Mouse (Mus musculus): Measurements from ENCODE around the gene Tuba3b.

Tuba3b gene

GRCm38 (mm10) chr6:145615666-145616210, at the start of gene Tuba3b:
Gene Tuba3b, plus strand, starts transcription at chr6:145615757.
- 97% methylated on average over 31 of the region's 31 CpGs for WGBS

DNA sequence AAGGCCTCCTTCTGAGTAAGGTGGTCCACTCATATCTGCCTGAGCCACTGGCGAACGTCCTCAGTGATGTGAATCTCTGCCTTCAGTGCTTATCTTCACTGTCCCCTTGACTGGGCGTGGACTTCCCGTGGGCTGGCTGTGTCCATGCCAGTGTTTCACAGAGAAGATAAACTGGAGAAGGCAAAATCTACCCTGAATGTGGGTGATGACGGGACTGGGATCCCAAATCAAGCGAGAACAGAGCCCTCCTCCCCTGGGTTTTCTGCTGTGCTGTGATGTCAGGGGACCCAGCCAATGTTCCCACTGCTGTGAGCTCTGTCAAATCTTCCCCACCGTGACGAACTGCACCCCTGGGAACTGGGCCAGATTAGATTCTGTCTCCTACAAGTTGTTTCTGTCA, 48.3 kb upstream of the Tuba3b start:
- 71% methylated on average over 8 of the region's 8 CpGs for WGBS

- WGBS, result 89% methylated on average over 3 of the region's 3 CpGs
Measured at GRCm38 (mm10) chr6:145567832-145568231, 47.7 kb upstream of the Tuba3b start.

DNA sequence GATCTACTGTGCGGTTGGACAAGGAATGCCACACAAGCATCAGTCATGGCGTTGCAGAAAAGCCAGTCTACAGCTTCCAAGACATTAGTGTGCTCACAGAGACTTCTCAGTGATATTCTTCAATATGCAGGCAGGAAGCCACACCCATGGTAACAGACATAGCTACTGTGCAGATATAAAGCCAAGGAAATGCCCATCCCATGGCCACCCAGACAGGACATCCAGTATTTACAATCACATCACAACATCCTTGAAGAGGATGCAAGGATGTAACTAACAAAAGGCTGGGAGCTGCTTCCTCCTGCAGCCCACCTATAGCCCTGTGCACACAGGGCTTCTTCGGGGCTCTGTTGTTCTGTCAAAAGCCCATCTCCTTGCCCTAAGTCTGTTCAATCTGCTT, 46.9 kb upstream of the Tuba3b start:
- WGBS, result 77% methylated on average over 3 of the region's 3 CpGs

GRCm38 (mm10) chr6:145573250-145574013, 42.1 kb upstream of the Tuba3b start:
- WGBS, result 79% methylated on average over 6 of the region's 6 CpGs

- WGBS, result 95% methylated on average over 4 of the region's 4 CpGs
Measured at GRCm38 (mm10) chr6:145576762-145577161, 38.8 kb upstream of the Tuba3b start.

DNA sequence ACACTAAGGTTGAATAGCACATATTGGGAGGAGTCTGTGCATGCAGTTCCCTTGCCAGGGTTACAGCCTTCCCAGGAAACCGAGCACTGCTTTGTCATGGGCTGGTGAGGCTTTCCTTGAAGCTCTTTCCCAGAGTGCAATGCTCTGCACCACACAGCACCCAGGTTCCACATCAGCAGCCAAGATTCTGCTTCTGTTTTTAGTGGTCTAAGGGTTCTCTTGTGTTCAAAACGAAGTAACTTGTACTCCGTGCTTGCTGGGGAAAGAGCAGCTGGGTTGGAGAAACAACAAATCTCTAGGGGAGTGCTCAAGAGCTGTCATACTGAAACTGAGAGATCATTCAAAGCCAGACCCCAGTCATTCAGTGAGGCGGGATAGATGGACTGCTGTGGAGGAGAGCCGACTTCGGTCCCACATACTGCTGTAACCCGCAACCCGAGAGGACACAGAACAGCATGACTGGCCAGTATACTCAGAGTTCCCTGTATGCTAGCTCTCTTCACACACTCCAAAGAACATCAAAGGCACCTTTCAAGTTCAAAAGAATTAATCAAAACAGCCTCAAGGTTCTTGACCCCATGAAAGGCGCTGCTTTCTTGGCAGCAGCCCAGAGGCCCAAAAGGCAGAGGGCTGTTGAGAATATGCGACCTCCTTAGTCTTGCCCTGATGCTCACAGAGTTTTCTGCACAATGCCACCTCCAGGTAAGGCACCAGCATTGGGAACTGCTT, 36.9 kb upstream of the Tuba3b start:
- 31% methylated on average over 10 of the region's 10 CpGs for WGBS

GRCm38 (mm10) chr6:145579761-145580160, 35.8 kb upstream of the Tuba3b start:
- 91% methylated on average over 3 of the region's 3 CpGs for WGBS

DNA sequence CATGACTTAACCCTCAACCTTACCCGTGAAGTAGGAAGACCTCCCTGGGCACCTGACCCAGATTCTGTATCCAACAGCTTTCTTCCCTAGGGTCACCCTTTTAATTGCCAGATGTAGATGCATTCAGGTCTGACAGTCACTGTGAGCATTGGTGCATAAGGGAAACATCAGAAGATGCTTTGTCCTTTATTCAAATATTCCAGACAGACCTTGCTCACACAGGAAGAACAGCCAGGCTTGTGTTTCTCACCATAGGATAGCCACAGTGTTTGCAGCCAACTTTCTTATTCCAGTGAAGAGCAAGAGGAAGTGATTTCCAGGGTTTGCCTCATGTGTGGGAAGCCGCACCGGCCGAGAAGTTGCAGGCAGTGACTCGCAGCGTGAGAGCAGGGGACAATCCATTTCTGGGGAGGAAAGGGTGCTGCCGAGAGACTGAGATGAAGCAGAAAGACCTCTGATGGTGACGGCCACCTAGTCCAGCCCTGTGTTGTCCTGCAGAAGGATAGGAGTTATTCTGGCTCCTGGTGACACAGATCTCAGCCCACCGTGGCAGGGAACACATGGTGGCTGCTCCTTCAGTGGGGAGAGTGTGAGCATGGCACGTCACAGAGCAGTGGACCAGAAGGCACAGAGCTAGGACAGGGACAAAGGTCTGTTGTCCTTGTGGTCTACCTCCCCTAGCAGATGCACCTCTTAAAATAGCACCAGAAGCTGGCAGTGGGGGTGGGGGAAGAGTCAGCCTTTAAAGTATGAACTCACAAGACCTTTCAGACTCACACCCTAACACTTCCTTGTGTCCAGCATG, 34.0 kb upstream of the Tuba3b start:
- 34% methylated on average over 10 of the region's 10 CpGs for WGBS

DNA sequence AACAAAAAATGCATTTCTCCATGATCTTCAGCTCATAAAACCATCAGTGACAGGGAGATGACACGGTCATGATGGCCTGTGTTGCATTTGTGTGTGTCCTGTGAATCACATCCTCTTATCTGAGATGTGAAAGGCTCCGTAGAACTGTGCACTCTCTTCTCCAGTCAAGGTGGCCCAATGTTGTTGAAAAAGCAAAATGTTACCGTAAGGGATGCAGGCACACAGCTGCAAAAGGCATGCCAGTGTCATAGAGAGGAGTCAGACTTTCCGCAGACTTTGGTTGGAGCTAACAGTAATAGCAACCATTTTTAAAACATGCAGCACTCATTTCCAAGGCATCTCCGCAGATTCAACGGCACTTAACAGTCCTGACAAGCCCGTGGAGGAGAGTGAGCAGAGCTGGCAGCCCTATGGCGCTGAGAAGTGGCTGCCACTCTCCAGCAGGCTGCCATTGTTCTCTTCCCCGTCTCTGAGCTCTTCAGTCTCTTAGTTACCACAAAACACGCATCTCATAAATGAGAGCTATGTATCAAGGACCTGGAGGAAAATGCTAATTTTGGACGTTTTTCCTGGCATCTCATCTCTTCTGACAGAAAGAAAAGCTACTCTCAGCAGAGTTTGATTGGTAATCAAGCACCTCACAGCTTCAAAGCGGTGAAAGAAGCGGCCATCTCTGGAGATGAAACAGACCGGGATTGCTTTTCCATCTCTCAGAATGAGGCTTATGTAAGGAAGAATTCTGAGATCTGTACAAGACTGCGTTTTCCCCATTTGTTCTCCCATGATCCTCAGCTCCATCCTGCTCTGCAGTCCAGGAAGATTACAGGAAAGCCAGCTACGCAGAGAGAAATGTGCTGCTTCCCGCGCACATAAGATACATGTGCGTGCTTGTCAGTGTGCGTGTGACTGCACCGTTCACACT, 30.2 kb upstream of the Tuba3b start:
- 43% methylated on average over 21 of the region's 21 CpGs for WGBS

- WGBS, result 89% methylated on average over 11 of the region's 11 CpGs
Measured at GRCm38 (mm10) chr6:145590501-145591293, 24.9 kb upstream of the Tuba3b start.

DNA sequence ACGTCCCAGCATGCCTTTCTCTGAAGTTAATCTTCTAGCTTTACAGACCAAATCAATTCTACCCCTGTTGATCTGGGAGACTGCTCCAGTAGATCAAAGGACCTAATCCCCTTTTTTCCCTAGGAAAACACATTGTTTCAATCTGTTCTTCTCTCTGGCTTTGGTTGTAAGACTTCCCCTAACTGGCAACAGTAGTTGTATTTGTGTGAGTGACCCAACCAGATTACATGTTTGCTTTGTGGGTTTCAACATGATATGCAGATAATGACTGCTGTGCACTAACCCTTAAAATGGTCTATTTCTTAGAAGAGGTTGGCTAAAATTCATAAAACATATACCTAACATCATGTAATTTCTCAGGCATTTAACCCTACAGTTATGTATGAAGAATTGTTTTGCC, 24.0 kb upstream of the Tuba3b start:
- WGBS, result 76% methylated on average over 1 of the region's 1 CpGs

DNA sequence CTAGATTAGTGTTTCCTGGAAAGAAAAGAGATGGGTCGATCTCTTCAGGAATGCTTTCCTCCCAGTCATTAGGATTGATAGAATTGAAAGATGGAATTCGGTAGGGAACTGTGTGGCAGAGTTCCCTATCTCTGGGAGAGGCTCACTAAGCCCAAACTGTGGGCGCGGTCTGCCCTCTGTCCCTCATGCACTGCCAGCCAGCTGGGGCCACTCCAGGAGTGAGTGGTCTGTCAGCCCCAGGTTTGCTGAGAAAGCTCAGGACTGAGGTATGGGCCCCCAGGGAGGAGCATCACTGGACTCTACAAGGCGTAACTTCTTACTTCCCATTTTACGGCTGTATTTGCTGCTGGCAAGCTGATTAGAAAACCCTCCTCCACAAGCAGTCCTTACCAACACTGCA, 23.5 kb upstream of the Tuba3b start:
- WGBS, result 93% methylated on average over 6 of the region's 6 CpGs

DNA sequence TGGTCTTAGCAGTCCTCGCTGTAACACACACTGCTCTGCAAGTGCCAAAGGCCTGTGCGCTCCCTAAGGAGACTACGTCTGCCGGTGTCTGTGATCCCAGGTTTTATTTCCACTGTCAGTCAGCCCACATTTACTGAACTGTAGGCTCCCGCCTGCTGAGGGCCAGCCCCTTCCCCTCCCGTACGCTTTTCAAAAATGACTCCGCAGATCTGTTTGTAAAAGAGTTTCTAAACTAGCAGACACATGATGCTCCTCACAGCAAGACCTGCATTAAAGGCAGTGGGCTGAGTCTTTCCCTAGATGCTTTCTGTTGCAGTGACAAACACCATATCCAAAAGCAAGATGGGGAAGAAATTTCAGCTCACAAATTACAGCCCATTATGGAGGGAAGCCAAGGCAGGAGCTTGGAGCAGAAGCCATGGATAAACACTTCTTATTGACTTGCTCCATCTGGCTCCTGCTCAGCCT, 23.0 kb upstream of the Tuba3b start:
- 75% methylated on average over 8 of the region's 8 CpGs for WGBS

DNA sequence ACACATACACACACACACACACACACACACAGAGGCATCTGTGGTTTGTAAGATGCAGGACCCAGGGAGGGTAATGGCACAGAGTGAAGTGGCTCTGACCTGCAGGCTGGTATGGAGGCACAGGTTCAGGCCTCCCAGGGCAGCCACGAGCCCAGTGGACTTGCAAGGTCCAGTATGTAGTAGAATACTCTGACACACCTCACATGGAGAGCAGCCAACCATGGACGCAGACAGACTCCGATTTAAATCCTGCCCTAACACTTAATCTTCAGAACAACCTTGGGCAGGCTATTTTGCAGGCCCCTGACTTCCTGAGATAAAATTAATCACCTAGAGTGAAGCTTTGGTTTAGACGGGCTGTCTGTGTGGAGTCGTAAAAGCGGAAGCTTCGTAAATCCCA, 21.6 kb upstream of the Tuba3b start:
- whole genome bisulfite sequencing, result 94% methylated on average over 7 of the region's 7 CpGs

- WGBS, result 91% methylated on average over 4 of the region's 4 CpGs
Measured at GRCm38 (mm10) chr6:145595905-145596304, 19.7 kb upstream of the Tuba3b start.

DNA sequence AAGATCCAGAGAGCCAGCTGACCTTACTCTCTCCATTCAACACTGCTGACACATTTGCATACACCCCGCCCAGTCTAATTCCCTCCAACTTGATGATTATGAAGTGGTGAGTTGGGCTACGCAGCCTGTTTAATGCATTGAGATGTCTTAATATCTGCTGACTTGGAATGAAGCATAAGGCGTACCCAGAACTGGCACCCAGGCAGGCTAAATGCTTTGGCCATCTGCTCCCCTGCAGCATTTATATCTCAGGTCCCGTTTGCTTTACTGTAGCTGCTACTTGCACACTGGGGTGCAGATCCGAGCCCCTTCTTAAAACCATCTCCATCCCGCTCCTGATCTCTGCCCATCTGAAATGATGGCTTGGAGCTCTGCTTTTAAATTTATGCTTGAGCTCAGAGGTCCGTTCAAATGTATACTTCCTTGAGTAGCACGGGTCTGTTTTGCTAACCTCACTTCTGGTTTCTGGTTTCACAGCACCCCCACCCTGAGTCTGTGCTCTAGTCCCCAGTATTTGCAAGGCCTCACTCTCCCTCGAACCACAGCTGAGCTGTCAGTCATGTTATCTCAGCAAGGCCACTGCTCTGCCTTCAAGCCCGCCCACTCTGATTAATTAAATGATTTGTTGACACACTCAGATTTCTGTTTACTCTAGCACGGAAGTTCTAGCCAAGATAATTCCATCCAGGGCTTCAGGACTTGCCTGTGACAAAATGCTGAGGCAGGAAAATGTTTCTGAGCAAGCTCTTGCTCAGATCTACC, 16.6 kb upstream of the Tuba3b start:
- 63% methylated on average over 11 of the region's 11 CpGs for WGBS

GRCm38 (mm10) chr6:145604126-145604525, 11.4 kb upstream of the Tuba3b start:
- WGBS, result 59% methylated on average over 2 of the region's 2 CpGs

- WGBS, result 75% methylated on average over 4 of the region's 4 CpGs
Measured at GRCm38 (mm10) chr6:145604648-145605047, 10.9 kb upstream of the Tuba3b start.
